Comparison of ENCODE assay signal across 17 mouse cellular contexts in genomic region chr5:118944256-118944655, GRCm38 (mm10).
DNase-seq lines count a peak whose midpoint lies in the region; ATAC-seq and TF ChIP-seq lines count a peak whose summit lies in the region.
"Had no signal": no experiment of that assay in that cellular context is flagged by ENCODE, and none has a peak within 500 bp of the region (broad histone marks: within the 10 kb centered on the region; RNA-seq: fewer than 3 reads in every experiment).

No protein-coding gene starts in this region.

- WGBS in embryonic facial prominence, embryonic 14.5 days: 32% methylated on average over 7 of the region's 7 CpGs
- WGBS in embryonic facial prominence, embryonic 10.5 days: 32% methylated on average over 7 of the region's 7 CpGs
- WGBS in midbrain, postnatal 0 days: 20% methylated on average over 7 of the region's 7 CpGs
- WGBS in midbrain, embryonic 16.5 days: 7% methylated on average over 7 of the region's 7 CpGs

- no peak overlapping the region for H3K4me2 ChIP-seq in embryonic facial prominence, embryonic 14.5 days (ENCODE audit: low read depth, low read length)
- H3K4me2 ChIP-seq in midbrain, postnatal 0 days (ENCODE audit: low read depth, low read length, poor library complexity, severe bottlenecking): no peak overlapping the region
- no peak overlapping the region for H3K4me2 ChIP-seq in midbrain, embryonic 16.5 days (ENCODE audit: low read length)
- H3K4me2 ChIP-seq: heart, embryonic 15.5 days; midbrain, embryonic 13.5 days had no signal

- H3K9me3 ChIP-seq in embryonic facial prominence, embryonic 14.5 days (ENCODE audit: control insufficient read depth, low read length): no peaks in the 10 kb centered on the region
- 0 out of 2 replicates have a peak, but pooled peaks cover 3% of the 10 kb centered on the region for H3K9me3 ChIP-seq in embryonic facial prominence, embryonic 10.5 days
- no peaks in the 10 kb centered on the region for H3K9me3 ChIP-seq in midbrain, postnatal 0 days (ENCODE audit: low read length)
- no peaks in the 10 kb centered on the region for H3K9me3 ChIP-seq in midbrain, embryonic 16.5 days (replicated peaks; ENCODE audit: control insufficient read depth, low read length, poor library complexity, severe bottlenecking)
- H3K9me3 ChIP-seq: heart, embryonic 15.5 days; midbrain, embryonic 13.5 days had no signal

- no peak for TF ChIP-seq CTCF in midbrain, postnatal 0 days (IDR thresholded peaks at IDR 0.05)

- H3K27ac ChIP-seq in embryonic facial prominence, embryonic 14.5 days (replicated peaks; ENCODE audit: low read depth, low read length): no peak overlapping the region
- no peak overlapping the region for H3K27ac ChIP-seq in embryonic facial prominence, embryonic 10.5 days (replicated peaks)
- no peak overlapping the region for H3K27ac ChIP-seq in midbrain, postnatal 0 days (ENCODE audit: low read depth, low read length)
- H3K27ac ChIP-seq in midbrain, embryonic 16.5 days (ENCODE audit: low read length): no peak overlapping the region
- H3K27ac ChIP-seq: heart, embryonic 15.5 days; midbrain, embryonic 13.5 days had no signal

- H3K4me1 ChIP-seq in embryonic facial prominence, embryonic 14.5 days (ENCODE audit: control insufficient read depth, insufficient read depth, low read length): peaks cover 13% of the 10 kb centered on the region; the same call in 1 of the 2 replicates
- peaks cover 50% of the 10 kb centered on the region for H3K4me1 ChIP-seq in embryonic facial prominence, embryonic 10.5 days
- H3K4me1 ChIP-seq in midbrain, postnatal 0 days (ENCODE audit: insufficient read depth, low read length): peaks cover 14% of the 10 kb centered on the region; the same call in 1 of the 2 replicates
- peaks cover 14% of the 10 kb centered on the region for H3K4me1 ChIP-seq in midbrain, embryonic 16.5 days (ENCODE audit: control insufficient read depth, insufficient read depth, low read length)

- H3K4me3 ChIP-seq in embryonic facial prominence, embryonic 14.5 days (ENCODE audit: low read depth, low read length): no peak overlapping the region
- no peak overlapping the region for H3K4me3 ChIP-seq in embryonic facial prominence, embryonic 10.5 days
- no peak overlapping the region for H3K4me3 ChIP-seq in midbrain, postnatal 0 days (ENCODE audit: low read depth, low read length)
- no peak overlapping the region for H3K4me3 ChIP-seq in midbrain, embryonic 16.5 days (ENCODE audit: low read depth, low read length)
- H3K4me3 ChIP-seq: heart, embryonic 15.5 days; midbrain, embryonic 13.5 days had no signal

- no peaks in the 10 kb centered on the region for H3K36me3 ChIP-seq in embryonic facial prominence, embryonic 14.5 days (ENCODE audit: control insufficient read depth, insufficient read depth, low read length)
- no peaks in the 10 kb centered on the region for H3K36me3 ChIP-seq in embryonic facial prominence, embryonic 10.5 days (replicated peaks)
- no peaks in the 10 kb centered on the region for H3K36me3 ChIP-seq in midbrain, postnatal 0 days (ENCODE audit: insufficient read depth, low read length)
- H3K36me3 ChIP-seq in midbrain, embryonic 16.5 days (ENCODE audit: control insufficient read depth, insufficient read depth, low read length): no peaks in the 10 kb centered on the region
- H3K36me3 ChIP-seq: heart, embryonic 15.5 days; midbrain, embryonic 13.5 days had no signal

- H3K9ac ChIP-seq in embryonic facial prominence, embryonic 14.5 days (ENCODE audit: low read depth, low read length): no peak overlapping the region
- H3K9ac ChIP-seq in midbrain, postnatal 0 days (replicated peaks; ENCODE audit: low read length, poor library complexity, severe bottlenecking): no peak overlapping the region
- H3K9ac ChIP-seq in midbrain, embryonic 16.5 days (ENCODE audit: low read depth, low read length): no peak overlapping the region
- H3K9ac ChIP-seq: heart, embryonic 15.5 days; midbrain, embryonic 13.5 days had no signal

- H3K27me3 ChIP-seq in embryonic facial prominence, embryonic 14.5 days (replicated peaks; ENCODE audit: control insufficient read depth, insufficient read depth, low read length): no peaks in the 10 kb centered on the region
- peaks cover 70% of the 10 kb centered on the region for H3K27me3 ChIP-seq in embryonic facial prominence, embryonic 10.5 days (replicated peaks; ENCODE audit: low read depth, poor library complexity, severe bottlenecking)
- H3K27me3 ChIP-seq in midbrain, postnatal 0 days (ENCODE audit: insufficient read depth, low read length): peaks cover 4% of the 10 kb centered on the region; the same call in 1 of the 2 replicates
- no peaks in the 10 kb centered on the region for H3K27me3 ChIP-seq in midbrain, embryonic 16.5 days (ENCODE audit: control insufficient read depth, insufficient read depth, low read depth, low read length)

- ATAC-seq in embryonic facial prominence, embryonic 14.5 days (ENCODE audit: low read depth): no peak
- no peak for ATAC-seq in midbrain, postnatal 0 days (ENCODE audit: low FRiP score)
- ATAC-seq in midbrain, embryonic 16.5 days: no peak
- ATAC-seq: intestine, embryonic 16.5 days; midbrain, embryonic 13.5 days had no signal

- peak; percentile 64 for DNase-seq in embryonic facial prominence, embryonic 14.5 days (ENCODE audit: low spot score)
- no peak for DNase-seq in embryonic facial prominence, embryonic 10.5 days (ENCODE audit: low spot score)
- DNase-seq in midbrain, postnatal 0 days (ENCODE audit: low spot score): peak; percentile 60
- DNase-seq in hindlimb bud, embryonic 11.5 days (ENCODE audit: extremely low spot score, low read depth, low spot score): peak; percentile 93
- DNase-seq in retina, postnatal 1 day: peak; percentile 72
- DNase-seq in left cerebral cortex, adult 8-10 months (ENCODE audit: low spot score in 2 of 2): no peak
- DNase-seq in B cell, adult 2 months: no peak
- DNase-seq: adrenal gland, postnatal 14 days; cerebellum, adult 18-20 months; heart, adult 11 months; lung, adult 2 months; lung, postnatal 4 days; right cerebral cortex, postnatal 14 days had no signal

Comparison
In these comparisons a context has a peak if more than half of its experiments do, and no peak if none do; other contexts are left out.
1. DNase-seq: peak in embryonic facial prominence, embryonic 14.5 days (single experiment), midbrain, postnatal 0 days (single experiment), hindlimb bud, embryonic 11.5 days (single experiment) and retina, postnatal 1 day (single experiment); none in embryonic facial prominence, embryonic 10.5 days (single experiment), left cerebral cortex, adult 8-10 months (0 of 2) and B cell, adult 2 months (0 of 2).